Mouse (Mus musculus) small intestine, adult 2 months (tissue): ENCODE results near the gene Rbfox1.

Experiments
- CTCF ChIP-seq: fragments of 200-500 bp; IDR thresholded peaks from 2 replicates; pipeline ENCODE4 v1.5.1; 2012; ENCODE audit warnings: low read depth, mild to moderate bottlenecking, control low read depth, inconsistent platforms, low read length, moderate library complexity, mixed read lengths; ENCODE audit not compliant: insufficient replicate concordance, insufficient read length; ENCODE audit errors: extremely low read depth
- POLR2A ChIP-seq: fragments of 200-500 bp; IDR thresholded peaks from 2 replicates; pipeline ENCODE4 v1.6.1; 2012; ENCODE audit warnings: low read depth, mild to moderate bottlenecking, control low read depth, inconsistent platforms, low read length, moderate library complexity

GRCm38 (mm10) chr16:6503573-6504331 lies 618.6 kb downstream of the Rbfox1 start:
- TF ChIP-seq CTCF (peak; percentile 37; the same call in 1 of the 2 replicates), POLR2A (no peak)
